Mouse (Mus musculus) small intestine, adult 2 months (tissue): Measurements from ENCODE around the gene Dync2h1. TPM values are rescaled to one million over a fixed set of nuclear protein-coding genes. Genes with fewer than 3 reads are reported as not detected.

Source experiments
- H3K27ac ChIP-seq: fragments of 200-500 bp; 2 replicates; pipeline ENCODE4 v1.5.1; 2012; ENCODE audit warnings: low read depth, low read length, control low read depth, inconsistent platforms; ENCODE audit not compliant: insufficient read depth
- H3K27me3 ChIP-seq: fragments of 200-500 bp; 2 replicates; pipeline ENCODE4 v1.6.1; 2012; ENCODE audit warnings: mild to moderate bottlenecking, moderate library complexity, low read length, inconsistent platforms; ENCODE audit not compliant: control insufficient read depth, insufficient read depth
- H3K36me3 ChIP-seq: fragments of 200-500 bp; 2 replicates; pipeline ENCODE4 v1.6.1; 2012; ENCODE audit warnings: mild to moderate bottlenecking, low read length, control low read depth, inconsistent platforms; ENCODE audit not compliant: control insufficient read depth, insufficient read depth
- H3K4me1 ChIP-seq: fragments of 200-500 bp; 2 replicates; pipeline ENCODE4 v1.6.1; 2012; ENCODE audit warnings: low read length, inconsistent platforms, mixed read lengths; ENCODE audit not compliant: control insufficient read depth, insufficient read depth, insufficient read length
- H3K4me3 ChIP-seq: fragments of 200-500 bp; 2 replicates; pipeline ENCODE4 v1.5.1; 2012; ENCODE audit warnings: low read depth, mild to moderate bottlenecking, control low read depth, inconsistent platforms, low read length, moderate library complexity
- CTCF ChIP-seq: fragments of 200-500 bp; IDR thresholded peaks from 2 replicates; pipeline ENCODE4 v1.5.1; 2012; ENCODE audit warnings: low read depth, mild to moderate bottlenecking, control low read depth, inconsistent platforms, low read length, moderate library complexity, mixed read lengths; ENCODE audit not compliant: insufficient replicate concordance, insufficient read length; ENCODE audit errors: extremely low read depth
- POLR2A ChIP-seq: fragments of 200-500 bp; IDR thresholded peaks from 2 replicates; pipeline ENCODE4 v1.6.1; 2012; ENCODE audit warnings: low read depth, mild to moderate bottlenecking, control low read depth, inconsistent platforms, low read length, moderate library complexity
- WGBS: fragments of 180-500 bp; shearing (Covaris S2); methylation state at CpG from one replicate; pipeline ENCODE4 v1.1.7; 2018; 5-methylcytosine and 5-hydroxymethylcytosine counted together
- polyA plus RNA-seq: library from polyadenylated mRNA; depleted of rRNA; stranded (reverse); fragments of >200 nt; gene quantifications from 2 replicates; pipeline ENCODE4 v1.2.3, GENCODE M21; 2012

Dync2h1 gene
- polyA plus RNA-seq, 1 experiment: 0.18 TPM

GRCm38 (mm10) chr9:7173756-7174155, 10.5 kb downstream of the Dync2h1 start:
- no peak for TF ChIP-seq POLR2A
- no peak for TF ChIP-seq CTCF
- no peak overlapping the region for H3K4me3 ChIP-seq
- H3K4me1 ChIP-seq: peaks cover 6% of the 10 kb centered on the region; the same call in 1 of the 2 replicates
- 91% methylated on average over 1 of the region's 1 CpGs for WGBS
- H3K27me3 ChIP-seq: no peaks in the 10 kb centered on the region; the same call in 1 of the 2 replicates
- no peak overlapping the region for H3K27ac ChIP-seq
- no peaks in the 10 kb centered on the region for H3K36me3 ChIP-seq

DNA sequence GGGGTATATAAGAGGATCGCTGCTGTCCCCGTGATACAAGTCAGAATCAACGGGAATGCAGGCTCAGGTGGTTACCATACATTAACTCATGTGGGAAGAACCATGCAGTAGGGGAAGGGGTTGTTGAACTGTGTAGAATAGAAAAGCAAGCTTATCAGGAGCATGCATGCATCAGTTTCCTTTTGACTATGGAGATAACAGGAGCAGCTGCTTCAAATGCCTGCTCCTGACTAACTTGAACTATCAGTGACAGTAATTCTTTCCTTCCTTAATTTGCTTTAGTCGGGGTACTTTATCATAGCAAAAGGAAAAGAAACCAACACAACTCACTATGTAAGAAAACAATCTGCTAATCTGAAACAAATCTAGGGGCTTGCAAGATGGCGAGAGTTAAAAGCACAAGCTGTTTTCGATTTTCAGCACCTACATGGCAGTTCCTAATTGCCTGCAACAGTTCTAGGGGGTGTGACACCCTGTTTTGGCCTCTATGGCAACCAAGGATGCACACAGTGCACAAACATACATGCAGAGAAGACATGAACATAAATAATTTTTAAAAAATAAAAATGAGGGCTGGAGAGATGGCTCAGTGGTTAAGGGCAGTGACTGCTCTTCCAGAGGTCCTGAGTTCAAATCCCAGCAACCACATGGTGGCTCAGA, 16.8 kb downstream of the Dync2h1 start:
- Histone ChIP-seq H3K36me3 (no peaks in the 10 kb centered on the region), H3K4me1 (no peaks in the 10 kb centered on the region), H3K27ac (no peak overlapping the region), H3K27me3 (no peaks in the 10 kb centered on the region; the same call in 1 of the 2 replicates), H3K4me3 (no peak overlapping the region)
- TF ChIP-seq POLR2A (no peak), CTCF (no peak)
- 86% methylated on average over 6 of the region's 6 CpGs for WGBS

DNA sequence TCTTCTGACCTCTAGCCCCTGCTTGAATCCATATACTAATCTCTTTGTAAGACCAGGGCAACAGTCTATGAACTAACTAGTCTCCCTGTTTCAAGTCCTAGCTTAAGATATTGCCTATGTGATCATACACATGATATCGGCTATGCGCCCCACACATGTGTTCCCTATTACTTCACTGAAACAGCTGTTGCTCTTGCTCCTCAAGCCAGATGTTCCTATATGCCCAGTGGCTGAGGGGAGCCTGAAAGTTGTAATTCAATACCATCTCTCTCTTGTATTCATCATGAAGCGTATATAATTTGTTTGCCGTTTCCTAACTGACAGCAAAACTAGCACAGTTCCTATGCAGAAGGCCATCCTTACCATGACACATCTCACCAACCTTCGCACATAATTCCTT, 23.6 kb downstream of the Dync2h1 start:
- TF ChIP-seq CTCF (no peak), POLR2A (no peak)
- no peaks in the 10 kb centered on the region for H3K27me3 ChIP-seq
- no peaks in the 10 kb centered on the region for H3K4me1 ChIP-seq
- no peak overlapping the region for H3K4me3 ChIP-seq
- H3K27ac ChIP-seq: no peak overlapping the region
- no peaks in the 10 kb centered on the region for H3K36me3 ChIP-seq
- 97% methylated on average over 5 of the region's 5 CpGs for WGBS

GRCm38 (mm10) chr9:7159718-7160117, 24.5 kb downstream of the Dync2h1 start:
- WGBS: 75% methylated on average over 3 of the region's 3 CpGs
- Histone ChIP-seq H3K4me1 (no peaks in the 10 kb centered on the region), H3K27me3 (no peaks in the 10 kb centered on the region), H3K27ac (no peak overlapping the region), H3K4me3 (no peak overlapping the region), H3K36me3 (no peaks in the 10 kb centered on the region)
- TF ChIP-seq POLR2A: no peak
- no peak for TF ChIP-seq CTCF

DNA sequence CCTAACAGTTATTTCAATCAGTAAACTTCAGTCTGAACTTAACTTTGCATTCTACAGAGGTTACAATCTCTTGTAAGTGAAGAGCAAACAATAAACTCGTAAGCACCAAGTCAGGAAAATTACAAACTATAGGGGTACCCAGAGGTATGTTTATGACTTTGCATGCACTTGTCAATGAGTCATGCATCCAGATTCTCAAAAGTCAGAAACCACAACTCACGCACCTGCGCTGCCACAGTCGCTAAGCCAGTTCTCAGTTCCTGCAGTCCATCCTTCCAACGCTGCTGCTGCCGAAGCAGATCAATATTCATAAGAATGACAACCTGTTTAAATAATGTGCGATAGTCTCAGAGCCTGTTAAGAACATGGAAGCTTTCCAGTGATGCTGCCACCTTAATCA, 25.6 kb downstream of the Dync2h1 start:
- TF ChIP-seq CTCF (no peak), POLR2A (no peak)
- Histone ChIP-seq H3K4me1 (no peaks in the 10 kb centered on the region), H3K4me3 (no peak overlapping the region), H3K27ac (no peak overlapping the region), H3K36me3 (no peaks in the 10 kb centered on the region), H3K27me3 (no peaks in the 10 kb centered on the region)
- WGBS: 78% methylated on average over 7 of the region's 7 CpGs

DNA sequence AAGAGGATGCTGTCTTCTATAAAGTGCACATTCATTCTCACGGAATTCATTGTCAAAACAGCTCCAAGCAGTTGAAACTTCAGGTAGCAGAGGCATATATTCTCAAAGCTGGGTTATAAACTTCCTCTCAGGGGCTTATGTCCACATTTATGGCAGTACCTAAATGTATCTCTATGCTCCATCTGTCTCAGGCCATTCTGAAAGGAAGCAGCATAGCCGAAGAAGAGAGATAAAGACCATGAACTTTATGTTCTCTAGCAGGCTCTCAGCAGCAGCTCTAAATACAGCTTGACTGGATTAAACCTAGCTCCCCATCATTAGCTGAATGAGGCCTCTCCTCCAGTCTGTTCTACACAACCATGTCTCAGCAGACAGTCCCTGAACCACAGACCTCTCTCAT, 29.9 kb downstream of the Dync2h1 start:
- 89% methylated on average over 2 of the region's 2 CpGs for WGBS
- TF ChIP-seq CTCF (no peak), POLR2A (no peak)
- Histone ChIP-seq H3K4me1 (no peaks in the 10 kb centered on the region), H3K4me3 (no peak overlapping the region), H3K36me3 (no peaks in the 10 kb centered on the region), H3K27ac (no peak overlapping the region), H3K27me3 (no peaks in the 10 kb centered on the region)

DNA sequence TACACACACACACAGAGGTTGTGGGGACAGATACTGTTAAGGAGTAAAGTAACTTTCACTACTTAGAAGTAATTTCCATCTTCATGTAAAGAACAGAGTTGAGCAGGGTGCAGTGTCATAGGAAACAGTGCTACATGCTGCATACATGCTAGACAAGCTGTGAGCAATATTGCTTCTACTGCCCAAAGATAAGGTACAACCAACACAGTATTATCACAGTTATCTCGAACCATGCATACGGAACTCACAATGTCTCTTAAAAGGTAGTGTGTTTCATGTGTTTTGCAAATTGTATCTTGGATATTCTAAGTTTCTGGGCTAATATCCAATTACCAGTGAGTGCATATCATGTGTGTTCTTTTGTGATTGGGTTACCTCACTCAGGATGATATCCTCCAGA, 61.4 kb downstream of the Dync2h1 start:
- Histone ChIP-seq H3K4me1 (no peaks in the 10 kb centered on the region), H3K4me3 (no peak overlapping the region), H3K27ac (no peak overlapping the region), H3K36me3 (0 out of 2 replicates have a peak, but pooled peaks cover 2% of the 10 kb centered on the region), H3K27me3 (no peaks in the 10 kb centered on the region)
- WGBS: 92% methylated on average over 2 of the region's 2 CpGs
- no peak for TF ChIP-seq CTCF
- no peak for TF ChIP-seq POLR2A
